Mouse (Mus musculus): ENCODE measurements around the gene Snx33. TPM values are rescaled to one million over a fixed set of nuclear protein-coding genes. Genes with fewer than 3 reads are reported as not detected.

Snx33 gene
- polyA plus RNA-seq, 1 experiment from 2014 or later, result 7.5 TPM

- H3K4me2 ChIP-seq (ENCODE audit: low read depth, low read length), result peak overlapping the region; percentile 73
- H3K9ac ChIP-seq (ENCODE audit: low read length), result peak overlapping the region; percentile 89
- H3K4me3 ChIP-seq (ENCODE audit: low read length), result peak overlapping the region; percentile 75
- no peaks in the 10 kb centered on the region for H3K27me3 ChIP-seq (ENCODE audit: control insufficient read depth, insufficient read depth, low read length)
- peaks cover 82% of the 10 kb centered on the region for H3K4me1 ChIP-seq (ENCODE audit: control insufficient read depth, insufficient read depth, low read length)
- WGBS, result 13% methylated on average over 6 of the region's 6 CpGs
- peak; percentile 58 for ATAC-seq (replicated peaks; ENCODE audit: extremely low read depth, insufficient read depth, low FRiP score)
- peaks cover 3% of the 10 kb centered on the region for H3K36me3 ChIP-seq (ENCODE audit: control insufficient read depth, insufficient read depth)
- H3K27ac ChIP-seq (ENCODE audit: low read length), result peak overlapping the region; percentile 97
- H3K9me3 ChIP-seq (replicated peaks; ENCODE audit: control insufficient read depth, low read length), result no peaks in the 10 kb centered on the region
These were observed 59.9 kb downstream of the Snx33 start for GRCm38 (mm10) chr9:56868292-56868691.

Other genes with a start within 250 kb of the Snx33 start
- 1.3 and 1.8 TPM in 2 replicates for gene Lingo1, start 131.9 kb downstream of the Snx33 start, polyA plus RNA-seq (2015; fragmentation: Nextera tagmentation; extraction: Ambion mirVana)
- gene Odf3l1, start 63.7 kb downstream of the Snx33 start, polyA plus RNA-seq (2015; fragmentation: Nextera tagmentation; extraction: Ambion mirVana), result 0.22 TPM in 2 replicates
- 29.3 and 38.6 TPM in 2 replicates for gene Cspg4, start 63.3 kb downstream of the Snx33 start, polyA plus RNA-seq (2015; fragmentation: Nextera tagmentation; extraction: Ambion mirVana)
- 64.6 and 68.7 TPM in 2 replicates for gene Imp3, start 9.1 kb upstream of the Snx33 start, polyA plus RNA-seq (2015; fragmentation: Nextera tagmentation; extraction: Ambion mirVana)
- 17.8 and 18.9 TPM in 2 replicates for gene Snupn, start 22.5 kb upstream of the Snx33 start, polyA plus RNA-seq (2015; fragmentation: Nextera tagmentation; extraction: Ambion mirVana)
- 12.7 and 14.5 TPM in 2 replicates for gene Ptpn9, start 66.6 kb upstream of the Snx33 start, polyA plus RNA-seq (2015; fragmentation: Nextera tagmentation; extraction: Ambion mirVana)
- gene Sin3a, start 143.7 kb upstream of the Snx33 start, polyA plus RNA-seq (2015; fragmentation: Nextera tagmentation; extraction: Ambion mirVana), result 20.6 and 22.9 TPM in 2 replicates
- 58.0 and 60.3 TPM in 2 replicates for gene Man2c1, start 202.3 kb upstream of the Snx33 start, polyA plus RNA-seq (2015; fragmentation: Nextera tagmentation; extraction: Ambion mirVana)
- gene Neil1, start 219.9 kb upstream of the Snx33 start, polyA plus RNA-seq (2015; fragmentation: Nextera tagmentation; extraction: Ambion mirVana), result 7.7 and 8.1 TPM in 2 replicates
- 70.7 and 73.5 TPM in 2 replicates for gene Commd4, start 230.0 kb upstream of the Snx33 start, polyA plus RNA-seq (2015; fragmentation: Nextera tagmentation; extraction: Ambion mirVana)

Data from heart, embryonic 16.5 days (tissue).